Mouse (Mus musculus) neural tube, embryonic 12.5 days (tissue): ENCODE results near the gene Arhgap23. TPM values are rescaled to one million over a fixed set of nuclear protein-coding genes. Genes with fewer than 3 reads are reported as not detected.
A peak's percentile ranks its signal among the peaks of the same experiment; 100 is the strongest.

Experiments used
- ATAC-seq: fragments of 200-750 bp; cut with Nextera tagmentation; 2 replicates; pipeline ENCODE4 v1.8.0; 2017; ENCODE audit warnings: low read depth, mild to moderate bottlenecking, moderate TSS enrichment, moderate library complexity; ENCODE audit not compliant: low FRiP score
- H3K27ac ChIP-seq: fragments of 300-500 bp; sonication (generic); 2 replicates; pipeline ENCODE4 v1.5.1; 2016
- H3K27me3 ChIP-seq: fragments of 300-500 bp; sonication (generic); replicated peaks from 2 replicates; pipeline ENCODE4 v1.6.1; 2016; ENCODE audit warnings: mild to moderate bottlenecking
- H3K36me3 ChIP-seq: fragments of 300-500 bp; sonication (generic); 2 replicates; pipeline ENCODE4 v1.6.1; 2016; ENCODE audit warnings: mild to moderate bottlenecking
- H3K4me1 ChIP-seq: fragments of 300-500 bp; sonication (generic); 2 replicates; pipeline ENCODE4 v1.6.1; 2016
- H3K4me2 ChIP-seq: fragments of 300-500 bp; sonication (generic); replicated peaks from 2 replicates; pipeline ENCODE4 v1.6.1; 2016; ENCODE audit warnings: mild to moderate bottlenecking
- H3K4me3 ChIP-seq: fragments of 300-500 bp; sonication (generic); 2 replicates; pipeline ENCODE4 v1.5.1; 2016
- H3K9ac ChIP-seq: fragments of 300-500 bp; sonication (generic); 2 replicates; pipeline ENCODE4 v1.6.1; 2016; ENCODE audit warnings: mild to moderate bottlenecking
- H3K9me3 ChIP-seq: fragments of 300-500 bp; sonication (generic); 2 replicates; pipeline ENCODE4 v1.6.1; 2016; ENCODE audit warnings: mild to moderate bottlenecking
- WGBS: fragments of 180-500 bp; shearing (Covaris S2); methylation state at CpG from one replicate; pipeline ENCODE4 v1.1.7; 2016; 5-methylcytosine and 5-hydroxymethylcytosine counted together
- polyA plus RNA-seq: library from polyadenylated mRNA; unstranded; fragments of >200 nt; fragmentation: Nextera tagmentation; extraction: Ambion mirVana; gene quantifications from 2 replicates; pipeline ENCODE4 v1.2.1, GENCODE M21; 2016

The Arhgap23 gene
- polyA plus RNA-seq, 1 experiment from 2014 or later: 9.3 TPM

DNA sequence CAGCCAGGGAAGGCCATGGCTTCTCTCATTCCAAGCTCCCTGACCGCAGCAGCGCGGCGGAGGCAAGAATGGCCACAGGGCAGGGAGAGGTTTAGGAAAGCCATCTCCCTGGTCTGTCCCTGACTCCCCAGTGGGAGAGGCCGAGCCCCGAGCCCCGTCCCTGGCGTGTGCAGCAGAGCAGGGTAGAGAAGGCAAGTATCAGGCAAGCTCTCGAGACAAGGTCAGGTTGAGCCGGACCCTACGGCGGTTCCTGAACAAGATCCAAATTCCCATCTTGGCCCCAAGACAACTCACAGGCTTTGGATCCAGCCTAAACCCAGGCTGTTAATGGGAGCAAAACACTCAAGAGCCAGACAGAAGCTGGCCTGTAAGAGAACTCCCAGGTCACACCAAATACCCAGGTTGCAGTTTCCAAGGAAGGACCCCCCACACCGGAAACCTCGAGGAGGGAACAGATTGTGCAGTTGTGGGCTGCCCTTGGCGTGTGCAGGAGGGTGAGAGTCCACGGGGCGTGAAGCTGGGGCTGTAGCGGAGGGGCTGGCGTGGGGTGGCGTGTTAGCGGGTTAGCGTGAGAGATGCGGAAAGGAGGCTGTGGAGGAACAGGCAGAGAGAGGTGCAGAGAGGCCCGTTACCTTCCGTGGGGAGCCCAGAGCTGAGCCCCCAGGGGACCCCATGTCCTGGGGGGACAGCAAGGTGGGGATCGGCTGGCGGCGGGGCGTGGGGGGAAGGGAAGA lies 106.6 kb downstream of the Arhgap23 start:
- WGBS: 91% methylated on average over 29 of the region's 29 CpGs
- H3K4me3 ChIP-seq: no peak overlapping the region
- peaks cover 23% of the 10 kb centered on the region for H3K4me1 ChIP-seq
- no peak overlapping the region for H3K9ac ChIP-seq
- no peak for ATAC-seq
- H3K9me3 ChIP-seq: no peaks in the 10 kb centered on the region
- H3K27me3 ChIP-seq: no peaks in the 10 kb centered on the region
- no peak overlapping the region for H3K4me2 ChIP-seq
- peaks cover 66% of the 10 kb centered on the region for H3K36me3 ChIP-seq
- no peak overlapping the region for H3K27ac ChIP-seq

GRCm38 (mm10) chr11:97523107-97523506 lies 107.8 kb downstream of the Arhgap23 start:
- H3K4me2 ChIP-seq: 0 out of 2 replicates have a peak overlapping the region, but pooled peaks have one; percentile 30
- H3K4me3 ChIP-seq: no peak overlapping the region
- H3K4me1 ChIP-seq: peaks cover 23% of the 10 kb centered on the region
- ATAC-seq: no peak
- no peak overlapping the region for H3K9ac ChIP-seq
- 86% methylated on average over 14 of the region's 14 CpGs for WGBS
- H3K9me3 ChIP-seq: no peaks in the 10 kb centered on the region
- H3K27me3 ChIP-seq: no peaks in the 10 kb centered on the region
- H3K36me3 ChIP-seq: peaks cover 55% of the 10 kb centered on the region
- H3K27ac ChIP-seq: no peak overlapping the region

GRCm38 (mm10) chr11:97523827-97524261 lies 108.5 kb downstream of the Arhgap23 start:
- Histone ChIP-seq H3K4me3 (no peak overlapping the region), H3K4me1 (peaks cover 23% of the 10 kb centered on the region)
- WGBS: 0% methylated on average over 1 of the region's 1 CpGs

DNA sequence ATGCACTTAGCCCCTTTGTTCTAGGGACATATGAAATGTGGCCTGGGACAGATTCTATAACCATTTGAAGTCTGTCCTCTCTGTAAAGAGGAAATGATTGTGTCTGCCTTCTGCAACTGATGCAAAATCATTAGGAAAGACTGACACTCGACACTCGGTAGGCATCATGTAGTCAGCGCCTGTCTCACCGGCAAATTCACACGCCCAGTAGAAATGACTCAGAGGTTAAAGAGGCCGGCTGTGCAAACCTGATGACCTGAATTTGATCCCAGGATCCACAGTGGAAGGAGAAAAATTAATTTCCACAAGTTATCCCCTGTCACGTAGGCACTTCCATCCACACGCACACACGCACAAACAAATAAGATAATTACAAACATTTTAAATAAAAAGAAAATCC lies 109.0 kb downstream of the Arhgap23 start:
- Histone ChIP-seq H3K9me3 (no peaks in the 10 kb centered on the region), H3K36me3 (peaks cover 48% of the 10 kb centered on the region), H3K27ac (0 out of 2 replicates have a peak overlapping the region, but pooled peaks have one; percentile 0), H3K9ac (no peak overlapping the region), H3K27me3 (no peaks in the 10 kb centered on the region), H3K4me2 (no peak overlapping the region), H3K4me3 (no peak overlapping the region), H3K4me1 (peaks cover 23% of the 10 kb centered on the region)
- 50% methylated on average over 9 of the region's 9 CpGs for WGBS
- ATAC-seq: no peak

More at GRCm38 (mm10) chr11:97523827-97524261, 108.5 kb downstream of the Arhgap23 start:
- ATAC-seq: no peak
- H3K27me3 ChIP-seq: no peaks in the 10 kb centered on the region
- 0 out of 2 replicates have a peak overlapping the region, but pooled peaks have one; percentile 32 for H3K27ac ChIP-seq
- no peaks in the 10 kb centered on the region for H3K9me3 ChIP-seq
- peaks cover 51% of the 10 kb centered on the region for H3K36me3 ChIP-seq
- peak overlapping the region; percentile 30 for H3K4me2 ChIP-seq
- no peak overlapping the region for H3K9ac ChIP-seq

DNA sequence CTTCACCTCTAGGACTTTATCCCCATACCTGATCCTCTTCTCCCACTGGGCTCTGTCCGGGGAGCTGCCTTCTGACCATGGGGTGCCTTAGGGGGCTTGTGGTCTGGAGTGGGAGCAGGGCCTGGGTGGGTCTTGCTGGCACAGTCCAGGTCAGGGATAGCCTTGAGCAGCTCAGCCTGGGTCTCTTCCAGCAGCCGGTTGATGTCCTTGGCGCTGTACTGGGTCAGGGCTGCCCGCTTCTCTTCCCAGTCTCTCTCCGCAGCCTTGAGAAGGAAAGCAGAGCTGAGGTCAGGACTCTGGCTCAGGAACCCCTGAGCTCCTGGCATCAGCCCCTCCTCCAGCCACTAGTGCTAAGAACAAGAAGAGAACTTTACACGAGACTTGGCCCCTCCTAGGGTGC lies 110.0 kb downstream of the Arhgap23 start:
- H3K27ac ChIP-seq: no peak overlapping the region
- H3K36me3 ChIP-seq: peaks cover 45% of the 10 kb centered on the region
- H3K4me1 ChIP-seq: peaks cover 23% of the 10 kb centered on the region
- no peak overlapping the region for H3K9ac ChIP-seq
- no peaks in the 10 kb centered on the region for H3K9me3 ChIP-seq
- H3K4me3 ChIP-seq: no peak overlapping the region
- ATAC-seq: no peak
- no peak overlapping the region for H3K4me2 ChIP-seq
- no peaks in the 10 kb centered on the region for H3K27me3 ChIP-seq
- 94% methylated on average over 6 of the region's 6 CpGs for WGBS

GRCm38 (mm10) chr11:97528282-97528808 lies 113.0 kb downstream of the Arhgap23 start:
- Histone ChIP-seq H3K27ac (no peak overlapping the region), H3K4me3 (no peak overlapping the region), H3K4me2 (no peak overlapping the region), H3K27me3 (peaks cover 20% of the 10 kb centered on the region), H3K4me1 (peaks cover 34% of the 10 kb centered on the region), H3K9me3 (no peaks in the 10 kb centered on the region), H3K36me3 (peaks cover 21% of the 10 kb centered on the region), H3K9ac (no peak overlapping the region)
- 82% methylated on average over 18 of the region's 18 CpGs for WGBS
- no peak for ATAC-seq

DNA sequence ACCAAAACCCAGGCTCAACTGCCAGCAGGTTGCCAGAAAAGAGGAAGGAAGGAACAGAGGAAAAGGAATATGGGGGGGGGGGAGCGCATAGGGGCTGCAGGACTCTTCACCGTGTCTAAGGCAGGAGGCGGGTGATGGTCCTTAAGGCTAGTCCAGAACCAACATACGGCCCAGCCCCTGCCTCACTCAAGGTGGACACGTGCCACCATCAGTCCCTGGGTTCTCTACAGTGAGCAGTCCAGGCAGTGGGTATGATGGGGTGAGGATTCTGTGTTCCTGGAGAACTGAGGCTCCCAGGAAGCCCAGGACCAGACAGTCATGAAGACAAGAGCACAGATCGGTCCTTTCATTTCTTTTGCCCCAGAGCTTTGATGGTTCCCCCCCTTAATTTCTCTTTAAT lies 114.7 kb downstream of the Arhgap23 start:
- Histone ChIP-seq H3K27me3 (peaks cover 37% of the 10 kb centered on the region), H3K27ac (no peak overlapping the region), H3K4me3 (no peak overlapping the region), H3K4me1 (peaks cover 26% of the 10 kb centered on the region), H3K9me3 (no peaks in the 10 kb centered on the region), H3K9ac (no peak overlapping the region), H3K4me2 (no peak overlapping the region), H3K36me3 (peaks cover 21% of the 10 kb centered on the region)
- 89% methylated on average over 6 of the region's 6 CpGs for WGBS
- no peak for ATAC-seq

DNA sequence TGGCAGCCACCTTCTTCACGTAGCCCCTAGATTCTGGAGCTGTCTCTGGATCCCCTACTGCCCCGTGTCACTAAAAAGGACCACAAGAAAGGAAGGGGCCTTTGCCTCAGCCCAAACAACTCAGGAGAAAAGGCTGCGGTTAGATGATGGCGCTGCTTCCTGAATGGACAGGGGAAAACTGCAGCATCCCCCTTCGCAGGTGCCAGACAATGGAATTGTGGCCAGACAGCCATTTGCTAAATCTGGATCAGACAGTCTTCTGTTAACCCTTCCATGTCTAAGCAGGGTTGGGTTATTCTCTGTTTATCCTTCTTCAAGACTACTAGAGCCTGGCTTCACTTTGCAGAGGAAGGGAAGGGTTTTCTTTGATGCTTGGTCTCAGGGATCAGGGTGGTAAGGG lies 115.6 kb downstream of the Arhgap23 start:
- no peak overlapping the region for H3K9ac ChIP-seq
- 0 out of 2 replicates have a peak overlapping the region, but pooled peaks have one; percentile 65 for H3K4me2 ChIP-seq
- no peaks in the 10 kb centered on the region for H3K9me3 ChIP-seq
- peaks cover 17% of the 10 kb centered on the region; the same call in 1 of the 2 replicates for H3K36me3 ChIP-seq
- 53% methylated on average over 5 of the region's 5 CpGs for WGBS
- no peak overlapping the region for H3K27ac ChIP-seq
- ATAC-seq: no peak
- H3K27me3 ChIP-seq: peaks cover 46% of the 10 kb centered on the region
- peaks cover 25% of the 10 kb centered on the region for H3K4me1 ChIP-seq
- no peak overlapping the region for H3K4me3 ChIP-seq

- Histone ChIP-seq H3K9me3 (no peaks in the 10 kb centered on the region), H3K9ac (peak overlapping the region; percentile 41; the same call in 1 of the 2 replicates), H3K27me3 (peaks cover 52% of the 10 kb centered on the region), H3K27ac (no peak overlapping the region), H3K4me3 (peak overlapping the region; percentile 35), H3K36me3 (peaks cover 12% of the 10 kb centered on the region; the same call in 1 of the 2 replicates), H3K4me2 (peak overlapping the region; percentile 65), H3K4me1 (peaks cover 29% of the 10 kb centered on the region)
- ATAC-seq: peak; percentile 60
- WGBS: 7% methylated on average over 46 of the region's 46 CpGs
These were observed 116.3 kb downstream of the Arhgap23 start for GRCm38 (mm10) chr11:97531381-97532260.

DNA sequence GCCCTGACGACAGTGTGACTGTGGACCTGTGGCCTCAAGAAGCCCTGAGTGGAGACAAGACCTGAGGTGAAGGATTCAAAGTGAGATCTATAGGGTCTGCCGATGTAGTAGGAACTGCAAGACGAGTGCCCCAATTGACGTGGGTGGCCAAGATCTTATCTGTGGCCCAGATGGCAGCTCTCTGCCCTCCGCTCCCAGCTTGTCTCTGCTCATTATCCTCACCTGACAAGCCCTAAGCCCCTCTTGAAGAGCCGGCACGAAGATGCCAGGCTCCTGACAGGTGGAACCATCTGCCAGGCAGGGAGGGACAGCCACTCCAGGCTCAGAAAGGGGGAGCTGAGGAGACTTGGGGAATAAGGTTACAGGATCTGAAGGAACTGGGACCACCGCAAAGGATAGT lies 117.0 kb downstream of the Arhgap23 start:
- Histone ChIP-seq H3K9ac (no peak overlapping the region), H3K27ac (no peak overlapping the region), H3K27me3 (peaks cover 60% of the 10 kb centered on the region), H3K36me3 (peaks cover 11% of the 10 kb centered on the region; the same call in 1 of the 2 replicates), H3K4me3 (no peak overlapping the region; the same call in 1 of the 2 replicates), H3K9me3 (no peaks in the 10 kb centered on the region), H3K4me1 (peaks cover 36% of the 10 kb centered on the region), H3K4me2 (peak overlapping the region; percentile 65)
- 26% methylated on average over 8 of the region's 8 CpGs for WGBS
- no peak for ATAC-seq

GRCm38 (mm10) chr11:97532950-97533582 lies 117.7 kb downstream of the Arhgap23 start:
- Histone ChIP-seq H3K27me3 (peaks cover 67% of the 10 kb centered on the region), H3K9me3 (no peaks in the 10 kb centered on the region), H3K4me3 (peak overlapping the region; percentile 16; the same call in 1 of the 2 replicates), H3K9ac (no peak overlapping the region), H3K4me2 (peak overlapping the region; percentile 65), H3K27ac (no peak overlapping the region), H3K36me3 (peaks cover 11% of the 10 kb centered on the region; the same call in 1 of the 2 replicates), H3K4me1 (peaks cover 42% of the 10 kb centered on the region)
- WGBS: 5% methylated on average over 20 of the region's 20 CpGs
- ATAC-seq: no peak
